ENCODE assay signal across 19 mouse cellular contexts in the genomic region with DNA sequence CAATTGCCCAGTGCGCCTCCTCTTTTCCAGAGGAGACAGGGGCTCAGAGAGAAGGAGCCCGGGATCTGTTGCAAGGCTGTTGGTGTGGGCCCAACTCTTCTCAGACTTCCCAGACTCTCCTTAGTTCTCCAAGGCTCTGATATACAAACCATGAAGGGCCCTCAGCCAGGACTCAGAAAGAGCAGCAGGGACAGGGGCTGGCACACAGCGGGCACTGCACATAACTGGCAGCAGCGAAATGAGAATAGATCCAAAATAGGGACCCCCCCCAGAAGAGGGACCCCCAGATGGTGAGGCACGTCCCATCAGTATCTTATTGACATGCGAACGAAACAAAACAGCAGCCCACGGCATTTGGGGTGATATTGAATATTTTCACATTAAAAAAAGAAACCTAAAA. TPM values are rescaled to one million over a fixed set of nuclear protein-coding genes. Genes with fewer than 3 reads are reported as not detected.
"Had no signal": no experiment of that assay in that cellular context is flagged by ENCODE, and none has a peak within 500 bp of the region (broad histone marks: within the 10 kb centered on the region; RNA-seq: fewer than 3 reads in every experiment).

No protein-coding gene starts in this region.

- H3K4me3 ChIP-seq: lung, embryonic 15.5 days; megakaryocyte, embryonic 14.5 days; midbrain, embryonic 12.5 days; neural tube, embryonic 12.5 days; stomach, embryonic 15.5 days had no signal

- DNase-seq: liver, postnatal 0 days; lung, adult 2 months; lung, postnatal 14 days; lung, postnatal 36 days; midbrain, embryonic 14.5 days; right cerebral cortex, postnatal 14 days; thymus, adult 2 months; thymus, postnatal 25 days; thymus, postnatal 4 days had no signal

- H3K27ac ChIP-seq: lung, embryonic 15.5 days; macrophage; midbrain, embryonic 12.5 days; neural tube, embryonic 12.5 days; stomach, embryonic 15.5 days; stomach, postnatal 0 days had no signal

RNA-seq across cellular contexts. Expression of gene Esyt3, which starts 34.8 kb away (rescaled TPM):
- total RNA-seq: megakaryocyte progenitor cell, adult 5-6 weeks; monocyte, adult 5-6 weeks had no signal

RNA-seq across cellular contexts. Expression of gene Mras, which starts 44.0 kb away (rescaled TPM):
- total RNA-seq: monocyte, adult 5-6 weeks had no signal

RNA-seq across cellular contexts. Expression of gene Nme9, which starts 58.1 kb away (rescaled TPM):
- total RNA-seq: megakaryocyte progenitor cell, adult 5-6 weeks; monocyte, adult 5-6 weeks; neutrophil, adult 5-6 weeks had no signal
